Mouse (Mus musculus) lung, embryonic 14.5 days (tissue): ENCODE data around the gene Rnase12. TPM values are rescaled to one million over a fixed set of nuclear protein-coding genes. Genes with fewer than 3 reads are reported as not detected.
"Not testable (repeated sequence)": the region's sequence is repeated elsewhere in the genome, so short reads cannot be mapped to it uniquely, and the experiment has no call there.

Experiments used
- ATAC-seq: fragments of 200-750 bp; cut with Nextera tagmentation; 2 replicates; pipeline ENCODE4 v1.8.0; 2017; ENCODE audit warnings: mild to moderate bottlenecking, moderate TSS enrichment, moderate library complexity; ENCODE audit not compliant: insufficient read depth
- DNase-seq: peaks from one replicate; pipeline ENCODE4 v3.0.0-alpha.2; 2015
- H3K27ac ChIP-seq: fragments of 300-500 bp; sonication (generic); 2 replicates; pipeline ENCODE4 v1.5.1; 2014; ENCODE audit warnings: low read depth, mild to moderate bottlenecking, moderate library complexity
- H3K27me3 ChIP-seq: fragments of 300-500 bp; sonication (generic); 2 replicates; pipeline ENCODE4 v1.6.1; 2014; ENCODE audit warnings: low read length, control low read depth; ENCODE audit not compliant: insufficient read depth
- H3K36me3 ChIP-seq: fragments of 300-500 bp; sonication (generic); 2 replicates; pipeline ENCODE4 v1.6.1; 2014; ENCODE audit warnings: control low read depth; ENCODE audit not compliant: insufficient read depth
- H3K4me1 ChIP-seq: fragments of 300-500 bp; sonication (generic); 2 replicates; pipeline ENCODE4 v1.6.1; 2014; ENCODE audit warnings: antibody characterized with exemption, control low read depth; ENCODE audit not compliant: insufficient read depth
- H3K4me2 ChIP-seq: fragments of 300-500 bp; sonication (generic); 2 replicates; pipeline ENCODE4 v1.6.1; 2014; ENCODE audit warnings: mild to moderate bottlenecking
- H3K4me3 ChIP-seq: fragments of 300-500 bp; sonication (generic); 2 replicates; pipeline ENCODE4 v1.5.1; 2014; ENCODE audit warnings: low read depth, low read length
- H3K9ac ChIP-seq: fragments of 300-500 bp; sonication (generic); 2 replicates; pipeline ENCODE4 v1.6.1; 2014
- H3K9me3 ChIP-seq: fragments of 300-500 bp; sonication (generic); 2 replicates; pipeline ENCODE4 v1.6.1; 2016; ENCODE audit warnings: low read depth, low read length, control low read depth
- CTCF ChIP-seq: IDR thresholded peaks from 2 replicates; pipeline ENCODE4 v1.5.1; 2016; ENCODE audit warnings: antibody characterized with exemption, low read depth
- WGBS: fragments of 180-500 bp; shearing (Covaris S2); extraction: QIAGEN DNeasy Blood & Tissue Kit; methylation state at CpG from one replicate; pipeline ENCODE4 v1.1.7; 2014; 5-methylcytosine and 5-hydroxymethylcytosine counted together
- polyA plus RNA-seq: library from polyadenylated mRNA; unstranded; fragments of >200 nt; fragmentation: Nextera tagmentation; extraction: Ambion mirVana; gene quantifications from 2 replicates; pipeline ENCODE4 v1.2.1, GENCODE M21; 2014

The Rnase12 gene
- polyA plus RNA-seq = not detected in 2 replicates

DNA sequence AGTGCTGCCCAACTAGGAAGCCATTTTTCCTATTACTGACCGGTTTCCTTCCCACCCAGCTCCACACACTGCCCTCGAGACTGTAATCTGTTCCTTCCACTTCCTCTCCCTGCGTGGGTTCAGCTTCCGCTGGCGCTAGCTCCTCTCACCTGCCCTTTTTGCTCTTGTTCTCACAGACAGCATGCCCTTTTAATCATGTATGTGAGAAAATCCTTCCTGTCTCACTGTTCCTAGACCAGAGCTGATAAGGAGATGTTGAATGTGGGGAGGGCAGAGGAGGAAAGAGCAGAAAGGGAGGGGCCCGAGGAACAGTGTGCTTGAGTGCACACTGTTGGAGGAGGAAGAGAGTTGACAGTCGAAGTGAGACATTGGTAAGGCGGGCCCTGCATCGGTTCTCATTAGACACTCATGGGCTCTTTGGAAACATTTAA lies at the start of gene Rnase12:
Gene Rnase12 (minus strand): TSS at position 261 of the 431 bp plus-strand sequence.
- no peaks in the 10 kb centered on the region for H3K9me3 ChIP-seq
- H3K4me3 ChIP-seq = no peak within 1 kb of the TSS
- H3K9ac ChIP-seq = no peak within 1 kb of the TSS
- no peak within 1 kb of the TSS for H3K4me2 ChIP-seq
- H3K27me3 ChIP-seq = no peaks in the 10 kb centered on the region
- H3K27ac ChIP-seq = no peak within 1 kb of the TSS
- 38% methylated on average over 9 of the region's 9 CpGs for WGBS
- ATAC-seq (no peak), DNase-seq (no peak)
- H3K4me1 ChIP-seq = no peaks in the 10 kb centered on the region
- H3K36me3 ChIP-seq = no peaks in the 10 kb centered on the region
- no peak for TF ChIP-seq CTCF

DNA sequence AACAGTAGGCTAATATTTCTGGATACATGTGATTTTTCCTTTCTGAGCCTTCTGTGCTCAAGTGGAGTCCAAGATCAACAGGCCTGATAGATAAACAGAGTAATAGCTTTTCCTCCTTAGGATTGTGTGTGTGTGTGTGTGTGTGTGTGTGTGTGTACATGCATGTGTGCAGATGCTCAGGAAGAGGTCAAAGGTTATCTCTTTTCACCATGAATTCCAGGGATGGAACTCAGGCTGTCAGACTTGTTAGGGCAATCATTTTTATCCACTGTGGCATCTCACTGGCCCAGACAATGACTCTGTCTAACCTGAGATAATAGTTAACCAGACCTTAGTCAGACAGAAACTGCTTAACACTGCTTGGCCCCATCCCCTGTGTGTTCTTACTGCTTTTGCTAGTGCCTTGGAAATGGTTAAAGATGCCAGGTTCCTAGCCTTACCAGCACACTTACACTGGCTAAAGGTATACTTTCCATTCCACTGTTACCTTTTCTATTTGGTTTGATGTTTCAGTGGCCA lies 49.0 kb upstream of the Rnase12 start:
- Histone ChIP-seq H3K4me2 (no peak overlapping the region), H3K36me3 (no peaks in the 10 kb centered on the region), H3K27me3 (no peaks in the 10 kb centered on the region), H3K4me1 (no peaks in the 10 kb centered on the region), H3K27ac (no peak overlapping the region), H3K4me3 (no peak overlapping the region), H3K9me3 (no peaks in the 10 kb centered on the region), H3K9ac (no peak overlapping the region)
- no peak for TF ChIP-seq CTCF
- DNase-seq (no peak), ATAC-seq (no peak)

DNA sequence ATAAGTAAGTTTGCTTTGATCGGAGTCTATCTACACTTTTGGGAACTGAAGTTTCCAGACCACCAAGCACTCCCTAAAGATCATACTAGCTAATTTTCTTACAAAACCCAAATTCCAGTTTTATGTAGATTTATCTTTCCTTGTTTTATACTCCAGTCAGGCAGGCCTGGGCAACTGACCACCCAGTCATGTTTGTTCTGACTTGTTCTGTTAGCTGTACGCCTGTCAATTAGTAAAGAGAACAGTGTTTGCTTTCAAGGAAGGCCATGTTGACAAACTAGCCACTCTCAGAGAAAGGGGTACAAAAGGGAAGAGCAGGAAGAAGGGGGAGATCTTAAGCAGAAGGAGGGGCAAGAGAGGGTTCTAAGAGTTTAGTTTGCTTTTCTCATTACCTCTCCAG lies 46.9 kb upstream of the Rnase12 start:
- Histone ChIP-seq H3K9ac (no peak overlapping the region), H3K27ac (no peak overlapping the region), H3K4me3 (no peak overlapping the region), H3K36me3 (no peaks in the 10 kb centered on the region), H3K4me1 (no peaks in the 10 kb centered on the region), H3K9me3 (no peaks in the 10 kb centered on the region), H3K4me2 (no peak overlapping the region), H3K27me3 (no peaks in the 10 kb centered on the region)
- ATAC-seq (no peak), DNase-seq (no peak)
- 71% methylated on average over 2 of the region's 2 CpGs for WGBS
- no peak for TF ChIP-seq CTCF

DNA sequence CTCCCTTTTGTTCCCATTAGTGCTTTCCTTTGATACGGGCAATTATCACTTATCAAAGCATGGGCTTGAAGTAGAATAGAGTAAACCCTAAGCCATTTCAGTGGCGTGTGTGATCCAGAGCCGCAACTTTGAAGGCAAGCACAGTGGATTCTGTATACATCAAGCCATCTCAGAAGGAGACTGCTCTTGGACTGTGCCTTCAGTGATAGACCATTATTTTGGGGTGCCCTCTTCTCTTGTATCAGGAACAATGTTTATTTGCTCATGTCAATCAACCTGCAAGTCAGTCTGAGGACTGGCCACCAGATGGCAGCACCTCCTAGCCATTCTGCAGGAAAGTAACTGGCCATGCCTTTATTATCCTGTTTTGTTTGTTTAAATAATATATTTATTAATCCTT lies 45.8 kb upstream of the Rnase12 start:
- Histone ChIP-seq H3K27ac (no peak overlapping the region), H3K4me1 (no peaks in the 10 kb centered on the region), H3K9me3 (no peaks in the 10 kb centered on the region), H3K27me3 (no peaks in the 10 kb centered on the region), H3K9ac (no peak overlapping the region), H3K4me2 (no peak overlapping the region), H3K36me3 (no peaks in the 10 kb centered on the region), H3K4me3 (no peak overlapping the region)
- peak; percentile 87 for TF ChIP-seq CTCF
- ATAC-seq (no peak), DNase-seq (peak; percentile 82)
- WGBS = 44% methylated on average over 3 of the region's 3 CpGs

DNA sequence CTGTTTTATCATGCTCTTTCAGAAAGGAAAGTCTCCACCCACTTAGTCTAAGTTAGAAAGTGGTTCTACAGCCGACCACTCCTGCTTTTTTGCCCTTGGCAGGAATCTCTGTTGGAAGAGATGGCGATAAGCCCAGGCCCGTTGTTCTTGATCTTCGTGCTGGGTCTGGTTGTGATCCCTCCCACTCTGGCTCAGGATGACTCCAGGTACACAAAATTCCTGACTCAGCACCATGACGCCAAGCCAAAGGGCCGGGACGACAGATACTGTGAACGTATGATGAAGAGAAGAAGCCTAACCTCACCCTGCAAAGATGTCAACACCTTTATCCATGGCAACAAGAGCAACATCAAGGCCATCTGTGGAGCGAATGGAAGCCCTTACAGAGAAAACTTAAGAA lies 43.8 kb upstream of the Rnase12 start:
- Histone ChIP-seq H3K9me3 (no peaks in the 10 kb centered on the region), H3K27me3 (no peaks in the 10 kb centered on the region), H3K36me3 (no peaks in the 10 kb centered on the region), H3K27ac (no peak overlapping the region), H3K4me2 (no peak overlapping the region), H3K4me3 (no peak overlapping the region), H3K9ac (no peak overlapping the region), H3K4me1 (no peaks in the 10 kb centered on the region)
- DNase-seq (no peak), ATAC-seq (no peak)
- WGBS = 65% methylated on average over 9 of the region's 9 CpGs
- no peak for TF ChIP-seq CTCF

DNA sequence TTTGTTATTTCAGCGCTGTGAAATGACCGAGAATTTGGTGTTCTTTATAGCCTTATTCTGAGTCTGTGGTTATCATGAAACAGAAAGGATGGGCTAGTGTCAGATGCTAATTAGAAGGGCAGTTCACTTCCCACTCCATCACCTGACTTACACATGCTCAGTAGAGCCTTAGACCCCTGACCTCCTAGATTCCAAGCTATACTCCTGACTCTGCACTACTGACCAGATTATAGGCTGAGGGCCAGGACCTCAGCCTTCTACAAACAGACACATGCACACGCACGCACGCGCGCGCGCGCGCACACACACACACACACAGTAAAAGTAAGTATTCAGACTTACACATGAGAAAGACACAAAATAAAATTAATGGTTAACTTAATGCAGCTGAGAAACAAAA lies 41.5 kb upstream of the Rnase12 start:
- DNase-seq (no peak), ATAC-seq (no peak)
- no peak for TF ChIP-seq CTCF
- Histone ChIP-seq H3K4me1 (peaks cover 4% of the 10 kb centered on the region; the same call in 1 of the 2 replicates), H3K27me3 (no peaks in the 10 kb centered on the region), H3K9me3 (no peaks in the 10 kb centered on the region), H3K36me3 (no peaks in the 10 kb centered on the region), H3K9ac (no peak overlapping the region), H3K27ac (no peak overlapping the region), H3K4me2 (no peak overlapping the region), H3K4me3 (no peak overlapping the region)
- WGBS = 88% methylated on average over 11 of the region's 11 CpGs

DNA sequence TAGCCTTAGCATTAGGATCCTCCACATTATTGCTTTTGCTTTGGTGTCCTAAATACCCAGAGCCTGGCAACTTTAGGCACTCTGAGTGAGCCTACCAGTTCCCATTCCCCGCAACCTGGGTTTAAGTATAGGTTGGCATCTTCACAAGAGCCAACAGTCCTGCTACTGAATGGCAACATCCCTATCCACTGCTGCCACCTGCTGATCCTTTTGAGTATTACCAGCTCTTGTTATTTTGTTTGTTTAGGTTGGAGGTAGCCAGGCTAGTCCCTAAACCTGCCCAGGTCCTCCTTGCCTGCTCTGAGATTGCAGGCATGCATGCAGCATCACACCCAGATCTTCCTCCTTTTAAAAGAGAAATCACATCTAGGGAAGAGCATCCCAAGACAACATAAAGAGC lies 40.8 kb upstream of the Rnase12 start:
- H3K4me3 ChIP-seq, H3K4me2 ChIP-seq, H3K27ac ChIP-seq, H3K27me3 ChIP-seq, H3K4me1 ChIP-seq, H3K9me3 ChIP-seq, H3K36me3 ChIP-seq, H3K9ac ChIP-seq: not testable (repeated sequence)
- DNase-seq = peak; percentile 8
- peak; percentile 72 for TF ChIP-seq CTCF
- WGBS = 28% methylated on average over 1 of the region's 1 CpGs
- ATAC-seq = peak; percentile 18; the same call in 1 of the 2 replicates
